Mouse (Mus musculus) E14TG2a.4 (cell line): Measurements from ENCODE around the gene Rps6kc1.

ENCODE experiments used
- CTCF ChIP-seq: conservative IDR thresholded peaks from 2 replicates; pipeline ENCODE4 v1.5.1; 2014; ENCODE audit warnings: low read length
- POU5F1 ChIP-seq: IDR thresholded peaks from 2 replicates; pipeline ENCODE4 v1.6.1; 2014; ENCODE audit warnings: low read length, borderline replicate concordance

DNA sequence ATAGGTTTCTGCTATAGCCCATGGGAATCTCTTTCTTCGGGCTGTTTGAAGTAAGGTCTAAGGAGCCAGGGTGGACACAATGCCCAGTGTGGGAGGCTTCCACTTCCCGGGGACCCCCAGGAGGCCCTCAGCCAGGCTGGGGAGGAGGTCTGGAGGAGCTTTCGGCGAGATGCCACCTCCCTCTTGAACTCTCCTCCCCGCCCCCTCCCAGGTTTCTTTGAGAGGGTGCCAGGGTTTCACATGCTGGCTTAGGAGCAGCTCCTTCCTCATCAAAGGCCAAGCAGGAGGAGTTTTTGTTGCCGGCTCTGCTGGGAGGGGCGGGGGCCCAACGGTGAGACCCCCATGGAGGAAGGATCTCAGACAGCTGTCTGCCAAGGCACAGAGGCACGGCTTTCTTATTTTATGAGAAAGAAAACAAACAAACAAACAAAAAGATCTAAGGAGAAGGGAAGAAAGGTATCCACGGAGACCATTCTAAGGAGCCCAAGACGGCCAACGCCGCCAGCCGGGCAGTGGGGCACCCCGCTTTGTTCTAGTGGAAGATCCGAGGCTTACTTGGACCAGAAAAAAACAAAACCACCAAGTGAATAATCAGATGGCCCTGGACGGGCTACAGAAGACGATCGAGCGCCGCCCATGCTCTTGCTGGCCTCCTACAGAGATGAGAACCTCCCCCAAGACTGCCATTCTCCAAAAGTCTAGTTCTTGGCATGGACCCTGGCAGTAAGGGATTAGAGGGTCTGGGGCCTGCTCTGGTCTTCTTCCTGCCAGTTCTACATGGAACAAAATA is 186.8 kb downstream of the Rps6kc1 start:
- TF ChIP-seq CTCF (no peak), POU5F1 (no peak)
